Mouse (Mus musculus) monocyte, adult 5-6 weeks (primary cell): Measurements from ENCODE around the gene Vmn1r201. TPM values are rescaled to one million over a fixed set of nuclear protein-coding genes. Genes with fewer than 3 reads are reported as not detected.

Experiments used
- ATAC-seq: fragments of 153-309, 156-312 bp; replicated peaks from 2 replicates; pipeline ENCODE4 v1.8.0; 2017; ENCODE audit warnings: mild to moderate bottlenecking; ENCODE audit not compliant: low TSS enrichment, insufficient number of reproducible peaks, severe bottlenecking, poor library complexity, low FRiP score
- total RNA-seq: library from RNA; stranded (forward); fragments of 200-1000, 200-491, 200-594 nt; gene quantifications from 3 replicates; pipeline ENCODE4 v1.2.3, GENCODE M21; 2017

The Vmn1r201 gene
- total RNA-seq = not detected in 3 replicates

GRCm38 (mm10) chr13:22471623-22472022 is at the start of gene Vmn1r201:
TSS of gene Vmn1r201 (plus strand) at chr13:22471923.
- no peak for ATAC-seq

GRCm38 (mm10) chr13:22455145-22455544 is 16.6 kb upstream of the Vmn1r201 start:
- no peak for ATAC-seq

GRCm38 (mm10) chr13:22502431-22502830 is 30.7 kb downstream of the Vmn1r201 start:
- ATAC-seq = no peak

GRCm38 (mm10) chr13:22505281-22505680 is 33.6 kb downstream of the Vmn1r201 start, which contains the start of gene Vmn1r202:
TSS of gene Vmn1r202 (minus strand) at chr13:22505381.
- ATAC-seq = no peak

GRCm38 (mm10) chr13:22517814-22518213 is 46.1 kb downstream of the Vmn1r201 start, which contains the start of gene Vmn1r203:
TSS of gene Vmn1r203 (plus strand) at chr13:22518114.
- ATAC-seq = no peak

Other genes with a start within 250 kb of the Vmn1r201 start
- not detected in 3 replicates for gene Vmn1r193, start 248.8 kb upstream of the Vmn1r201 start, total RNA-seq
- gene Vmn1r194, start 227.7 kb upstream of the Vmn1r201 start, total RNA-seq = not detected in 3 replicates
- gene Vmn1r195, start 201.4 kb upstream of the Vmn1r201 start, total RNA-seq = not detected in 3 replicates
- gene Vmn1r196, start 182.0 kb upstream of the Vmn1r201 start, total RNA-seq = not detected in 3 replicates
- gene Vmn1r197, start 147.3 kb upstream of the Vmn1r201 start, total RNA-seq = not detected in 3 replicates
- not detected in 3 replicates for gene Vmn1r198, start 121.6 kb upstream of the Vmn1r201 start, total RNA-seq
- not detected in 3 replicates for gene Vmn1r199, start 92.1 kb upstream of the Vmn1r201 start, total RNA-seq
- not detected in 3 replicates for gene Vmn1r200, start 81.5 kb upstream of the Vmn1r201 start, total RNA-seq
- gene Vmn1r202, start 33.5 kb downstream of the Vmn1r201 start, total RNA-seq = not detected in 3 replicates
- 0.10 to 0.29 TPM in 2 of 3 replicates, not detected in the other for gene Vmn1r203, start 46.2 kb downstream of the Vmn1r201 start, total RNA-seq
- gene Vmn1r204, start 81.3 kb downstream of the Vmn1r201 start, total RNA-seq = not detected in 3 replicates
- gene Vmn1r205, start 121.1 kb downstream of the Vmn1r201 start, total RNA-seq = not detected in 3 replicates
- gene Vmn1r206, start 152.3 kb downstream of the Vmn1r201 start, total RNA-seq = 0.21 TPM in 1 of 3 replicates, not detected in the others